Mouse (Mus musculus): ENCODE results near the gene Sumo1. TPM values are rescaled to one million over a fixed set of nuclear protein-coding genes. Genes with fewer than 3 reads are reported as not detected.

Gene Sumo1
- polyA plus RNA-seq, 1 experiment, result 97.7 TPM

GRCm38 (mm10) chr1:59687493-59687892 is 16.9 kb upstream of the Sumo1 start:
- Histone ChIP-seq H3K79me2 (ENCODE audit: control insufficient read depth, insufficient read depth) (peaks cover 78% of the 10 kb centered on the region), H3K27me3 (ENCODE audit: control insufficient read depth, insufficient read depth, insufficient read length) (no peaks in the 10 kb centered on the region), H3K36me3 (ENCODE audit: control insufficient read depth, insufficient read depth) (peaks cover 68% of the 10 kb centered on the region), H3K4me3 (ENCODE audit: insufficient read depth, poor library complexity, severe bottlenecking) (no peak overlapping the region), H3K79me3 (ENCODE audit: low read depth) (peaks cover 76% of the 10 kb centered on the region), H3ac (ENCODE audit: control insufficient read depth, insufficient read length, low read depth) (no peak overlapping the region)
- TF ChIP-seq FOSL1 (IDR thresholded peaks at IDR 0.05; ENCODE audit: insufficient read depth, low read length, poor library complexity, severe bottlenecking), result no peak
- TF ChIP-seq MAX (IDR thresholded peaks at IDR 0.05), result no peak
- TF ChIP-seq USF1 (IDR thresholded peaks at IDR 0.05; ENCODE audit: low read depth), result no peak
- no peak for TF ChIP-seq CEBPB (IDR thresholded peaks at IDR 0.05; ENCODE audit: low read depth)
- TF ChIP-seq MYOG (IDR thresholded peaks at IDR 0.05; ENCODE audit: control insufficient read depth, extremely low read depth, insufficient read length), result no peak
- TF ChIP-seq MYOD1 (IDR thresholded peaks at IDR 0.05; ENCODE audit: control insufficient read depth, insufficient read length, low read depth), result no peak
- TF ChIP-seq CTCF (IDR thresholded peaks at IDR 0.05; ENCODE audit: control insufficient read depth, insufficient read depth, insufficient read length), result no peak

DNA sequence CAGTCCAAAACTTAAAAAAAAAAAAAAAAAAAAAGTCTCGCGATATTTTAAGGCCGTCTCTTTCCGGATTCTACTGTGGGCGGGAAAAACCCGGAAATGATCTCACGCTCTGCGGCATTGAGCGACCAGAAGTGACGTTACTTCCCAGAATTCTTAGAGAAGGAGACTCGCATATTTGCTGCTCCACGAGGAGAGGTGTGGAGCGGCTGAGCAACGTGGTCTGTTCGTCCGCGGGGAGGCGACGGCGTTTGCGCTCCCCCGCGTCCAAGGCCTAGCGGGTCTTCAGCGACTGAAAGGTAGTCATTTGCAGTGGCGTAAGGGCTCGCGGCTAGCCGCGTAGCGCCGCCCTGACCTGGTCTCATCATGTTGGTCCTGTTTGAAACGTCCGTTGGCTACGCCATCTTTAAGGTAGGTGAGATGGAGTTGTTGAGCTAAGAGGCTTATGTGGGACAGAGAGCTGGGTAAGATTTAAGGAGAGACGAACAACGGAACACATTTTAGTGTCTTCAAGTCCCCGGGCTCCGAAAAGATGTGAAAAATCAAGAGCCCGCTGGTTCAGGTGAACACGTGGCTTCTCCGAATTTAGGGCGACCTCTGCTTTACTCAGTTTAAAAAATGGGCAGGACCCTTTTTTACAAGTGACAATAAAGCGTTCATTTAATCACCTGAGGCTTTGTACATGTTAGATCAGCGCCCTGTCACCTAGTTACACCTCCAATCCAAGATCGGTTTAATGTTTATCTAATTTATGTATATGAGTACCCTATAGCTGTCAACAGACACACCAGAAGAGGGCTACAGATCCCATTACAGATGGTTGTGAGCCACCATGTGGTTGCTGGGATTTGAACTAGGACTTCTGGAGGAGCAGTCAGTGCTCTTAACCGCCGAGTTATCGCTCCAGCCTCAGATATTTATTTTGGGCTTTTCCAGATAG is 14.5 kb upstream of the Sumo1 start, which contains the start of gene Nop58:
Gene Nop58 (plus strand): TSS at position 153 of the 937 bp plus-strand sequence.
- Histone ChIP-seq H3K36me3 (ENCODE audit: control insufficient read depth, insufficient read depth) (peaks cover 44% of the 10 kb centered on the region), H3ac (ENCODE audit: control insufficient read depth, insufficient read length, low read depth) (peak within 1 kb of the TSS; percentile 89), H3K79me3 (ENCODE audit: low read depth) (peaks cover 52% of the 10 kb centered on the region), H3K27me3 (ENCODE audit: control insufficient read depth, insufficient read depth, insufficient read length) (no peaks in the 10 kb centered on the region), H3K4me3 (ENCODE audit: insufficient read depth, poor library complexity, severe bottlenecking) (peak within 1 kb of the TSS; percentile 83), H3K79me2 (ENCODE audit: control insufficient read depth, insufficient read depth) (peaks cover 54% of the 10 kb centered on the region)
- TF ChIP-seq USF1 (IDR thresholded peaks at IDR 0.05; ENCODE audit: low read depth), result peak; percentile 1
- TF ChIP-seq MYOD1 (IDR thresholded peaks at IDR 0.05; ENCODE audit: control insufficient read depth, insufficient read length, low read depth), result no peak
- TF ChIP-seq MAX (IDR thresholded peaks at IDR 0.05), result peak; percentile 99
- no peak for TF ChIP-seq MYOG (IDR thresholded peaks at IDR 0.05; ENCODE audit: control insufficient read depth, extremely low read depth, insufficient read length)
- no peak for TF ChIP-seq CEBPB (IDR thresholded peaks at IDR 0.05; ENCODE audit: low read depth)
- no peak for TF ChIP-seq FOSL1 (IDR thresholded peaks at IDR 0.05; ENCODE audit: insufficient read depth, low read length, poor library complexity, severe bottlenecking)
- TF ChIP-seq CTCF (IDR thresholded peaks at IDR 0.05; ENCODE audit: control insufficient read depth, insufficient read depth, insufficient read length), result no peak

DNA sequence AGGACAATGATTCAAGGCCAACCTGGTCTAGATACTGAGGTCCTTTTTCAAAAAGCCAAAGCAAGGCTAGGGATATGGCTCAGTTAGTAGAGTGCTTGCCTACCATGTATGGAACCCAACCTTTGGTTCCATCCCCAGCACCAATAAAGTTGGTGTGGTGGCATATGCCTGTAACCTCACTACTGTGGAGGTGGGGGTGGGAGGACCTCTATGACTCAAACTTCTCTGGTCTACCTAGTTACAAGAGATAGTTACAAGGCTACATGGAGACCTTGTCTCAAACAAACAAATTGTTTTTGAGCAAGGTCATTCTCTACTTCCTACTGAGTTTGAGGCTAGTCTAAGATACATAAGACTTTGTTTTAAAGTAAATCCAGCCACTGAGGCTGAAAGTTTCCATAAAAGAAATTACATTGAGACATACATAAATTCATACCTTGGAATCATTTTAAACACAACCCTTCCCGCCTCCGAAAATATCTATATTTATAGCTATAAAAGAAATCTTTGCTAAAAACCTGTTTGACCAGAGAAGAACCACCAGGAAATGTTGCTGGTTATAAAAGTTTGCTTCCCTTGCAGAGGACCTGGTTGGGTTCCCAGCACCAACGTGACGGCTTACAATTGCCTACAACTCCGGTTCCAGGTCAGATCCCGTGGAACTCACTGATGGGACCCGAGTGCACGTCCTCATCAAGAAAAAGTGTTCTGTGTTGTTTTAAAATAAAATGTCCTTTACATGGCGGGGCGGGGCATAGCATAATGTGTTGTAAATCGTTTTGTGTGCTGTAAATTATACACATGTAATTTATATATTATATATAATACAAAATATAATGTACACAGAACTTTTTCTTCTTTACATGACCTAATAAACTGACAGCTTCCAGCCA is 13.5 kb upstream of the Sumo1 start:
- Histone ChIP-seq H3K79me3 (ENCODE audit: low read depth) (peaks cover 43% of the 10 kb centered on the region), H3K4me3 (ENCODE audit: insufficient read depth, poor library complexity, severe bottlenecking) (no peak overlapping the region), H3K36me3 (ENCODE audit: control insufficient read depth, insufficient read depth) (peaks cover 35% of the 10 kb centered on the region), H3ac (ENCODE audit: control insufficient read depth, insufficient read length, low read depth) (peak overlapping the region; percentile 68), H3K79me2 (ENCODE audit: control insufficient read depth, insufficient read depth) (peaks cover 45% of the 10 kb centered on the region), H3K27me3 (ENCODE audit: control insufficient read depth, insufficient read depth, insufficient read length) (no peaks in the 10 kb centered on the region)
- TF ChIP-seq CEBPB (IDR thresholded peaks at IDR 0.05; ENCODE audit: low read depth) (no peak), USF1 (IDR thresholded peaks at IDR 0.05; ENCODE audit: low read depth) (no peak), MAX (IDR thresholded peaks at IDR 0.05) (no peak), FOSL1 (IDR thresholded peaks at IDR 0.05; ENCODE audit: insufficient read depth, low read length, poor library complexity, severe bottlenecking) (no peak), MYOD1 (IDR thresholded peaks at IDR 0.05; ENCODE audit: control insufficient read depth, insufficient read length, low read depth) (no peak), MYOG (IDR thresholded peaks at IDR 0.05; ENCODE audit: control insufficient read depth, extremely low read depth, insufficient read length) (no peak), CTCF (IDR thresholded peaks at IDR 0.05; ENCODE audit: control insufficient read depth, insufficient read depth, insufficient read length) (no peak)

- H3K27me3 ChIP-seq (ENCODE audit: control insufficient read depth, insufficient read depth, insufficient read length), result no peaks in the 10 kb centered on the region
- no peak for TF ChIP-seq MYOG (IDR thresholded peaks at IDR 0.05; ENCODE audit: control insufficient read depth, extremely low read depth, insufficient read length)
- no peak for TF ChIP-seq CTCF (IDR thresholded peaks at IDR 0.05; ENCODE audit: control insufficient read depth, insufficient read depth, insufficient read length)
- TF ChIP-seq FOSL1 (IDR thresholded peaks at IDR 0.05; ENCODE audit: insufficient read depth, low read length, poor library complexity, severe bottlenecking), result no peak
- TF ChIP-seq USF1 (IDR thresholded peaks at IDR 0.05; ENCODE audit: low read depth), result no peak
- no peak for TF ChIP-seq MYOD1 (IDR thresholded peaks at IDR 0.05; ENCODE audit: control insufficient read depth, insufficient read length, low read depth)
- TF ChIP-seq CEBPB (IDR thresholded peaks at IDR 0.05; ENCODE audit: low read depth), result no peak
- no peak for TF ChIP-seq MAX (IDR thresholded peaks at IDR 0.05)
- H3ac ChIP-seq (ENCODE audit: control insufficient read depth, insufficient read length, low read depth), result no peak overlapping the region
Observed at GRCm38 (mm10) chr1:59673661-59674060, 3.0 kb upstream of the Sumo1 start.

More at GRCm38 (mm10) chr1:59673661-59674060, 3.0 kb upstream of the Sumo1 start:
- Histone ChIP-seq H3K79me3 (ENCODE audit: low read depth) (peaks cover 33% of the 10 kb centered on the region), H3K79me2 (ENCODE audit: control insufficient read depth, insufficient read depth) (peaks cover 42% of the 10 kb centered on the region), H3K36me3 (ENCODE audit: control insufficient read depth, insufficient read depth) (peaks cover 3% of the 10 kb centered on the region), H3K4me3 (ENCODE audit: insufficient read depth, poor library complexity, severe bottlenecking) (no peak overlapping the region)

Data from C2C12 (cell line).